Mouse (Mus musculus): ENCODE measurements around the gene Spindoc.

GRCm38 (mm10) chr19:7311306-7311705 lies 71.5 kb downstream of the Spindoc start:
- TF ChIP-seq CTCF (IDR thresholded peaks at IDR 0.05; ENCODE audit: low read depth, low read length) (no peak), POLR2A (IDR thresholded peaks at IDR 0.05; ENCODE audit: borderline replicate concordance, low read depth, low read length) (no peak)
